Mouse (Mus musculus): ENCODE measurements around the gene Padi2.
A peak's percentile ranks its signal among the peaks of the same experiment; 100 is the strongest.

Padi2 gene

GRCm38 (mm10) chr4:140881771-140882170, 24.4 kb upstream of the Padi2 start:
- DNase-seq = peak; percentile 1

- peak; percentile 2 for DNase-seq
Observed at GRCm38 (mm10) chr4:140882365-140882764, 23.8 kb upstream of the Padi2 start.

GRCm38 (mm10) chr4:140882981-140883380, 23.2 kb upstream of the Padi2 start:
- DNase-seq = no peak

GRCm38 (mm10) chr4:140883852-140884251, 22.3 kb upstream of the Padi2 start:
- DNase-seq = peak; percentile 5

- peak; percentile 1 for DNase-seq
Observed at GRCm38 (mm10) chr4:140891525-140892162, 14.5 kb upstream of the Padi2 start.

GRCm38 (mm10) chr4:140892163-140892530, 14.0 kb upstream of the Padi2 start:
- peak; percentile 1 for DNase-seq

- DNase-seq = peak; percentile 7
Observed at GRCm38 (mm10) chr4:140904776-140905425, 1.2 kb upstream of the Padi2 start.

GRCm38 (mm10) chr4:140905426-140905871, 695 bp upstream of the Padi2 start:
- DNase-seq = peak; percentile 5

- peak; percentile 2 for DNase-seq
Observed at GRCm38 (mm10) chr4:140906827-140907280, 710 bp downstream of the Padi2 start.

GRCm38 (mm10) chr4:140907306-140908024, 1.3 kb downstream of the Padi2 start:
- DNase-seq = peak; percentile 2

- peak; percentile 11 for DNase-seq
Observed at GRCm38 (mm10) chr4:140908627-140909026, 2.5 kb downstream of the Padi2 start.

GRCm38 (mm10) chr4:140909536-140909935, 3.4 kb downstream of the Padi2 start:
- DNase-seq = peak; percentile 1

GRCm38 (mm10) chr4:140910661-140911310, 4.6 kb downstream of the Padi2 start:
- peak; percentile 6 for DNase-seq

GRCm38 (mm10) chr4:140911416-140911815, 5.3 kb downstream of the Padi2 start:
- peak; percentile 1 for DNase-seq

- DNase-seq = peak; percentile 1
Observed at GRCm38 (mm10) chr4:140912271-140912833, 6.2 kb downstream of the Padi2 start.

GRCm38 (mm10) chr4:140913565-140913964, 7.4 kb downstream of the Padi2 start:
- peak; percentile 1 for DNase-seq

GRCm38 (mm10) chr4:140914731-140915131, 8.6 kb downstream of the Padi2 start:
- peak; percentile 3 for DNase-seq

GRCm38 (mm10) chr4:140915235-140915634, 9.1 kb downstream of the Padi2 start:
- DNase-seq = peak; percentile 2

GRCm38 (mm10) chr4:140916296-140916695, 10.2 kb downstream of the Padi2 start:
- peak; percentile 1 for DNase-seq

GRCm38 (mm10) chr4:140917451-140917850, 11.3 kb downstream of the Padi2 start:
- peak; percentile 2 for DNase-seq

- DNase-seq = no peak
Observed at GRCm38 (mm10) chr4:140919974-140920836, 14.1 kb downstream of the Padi2 start.

- no peak for DNase-seq
Observed at GRCm38 (mm10) chr4:140922508-140922907, 16.4 kb downstream of the Padi2 start.

Measured in liver (tissue).